Mouse (Mus musculus) mature B cell (primary cell): ENCODE results near the gene Med4.

Experiments used
- in situ Hi-C: fragments of 300-500 bp; cut with MboI; formaldehyde crosslinking; loops from 2 replicates; pipeline ENCODE4 v1.14.3; 2019

Gene Med4

DNA sequence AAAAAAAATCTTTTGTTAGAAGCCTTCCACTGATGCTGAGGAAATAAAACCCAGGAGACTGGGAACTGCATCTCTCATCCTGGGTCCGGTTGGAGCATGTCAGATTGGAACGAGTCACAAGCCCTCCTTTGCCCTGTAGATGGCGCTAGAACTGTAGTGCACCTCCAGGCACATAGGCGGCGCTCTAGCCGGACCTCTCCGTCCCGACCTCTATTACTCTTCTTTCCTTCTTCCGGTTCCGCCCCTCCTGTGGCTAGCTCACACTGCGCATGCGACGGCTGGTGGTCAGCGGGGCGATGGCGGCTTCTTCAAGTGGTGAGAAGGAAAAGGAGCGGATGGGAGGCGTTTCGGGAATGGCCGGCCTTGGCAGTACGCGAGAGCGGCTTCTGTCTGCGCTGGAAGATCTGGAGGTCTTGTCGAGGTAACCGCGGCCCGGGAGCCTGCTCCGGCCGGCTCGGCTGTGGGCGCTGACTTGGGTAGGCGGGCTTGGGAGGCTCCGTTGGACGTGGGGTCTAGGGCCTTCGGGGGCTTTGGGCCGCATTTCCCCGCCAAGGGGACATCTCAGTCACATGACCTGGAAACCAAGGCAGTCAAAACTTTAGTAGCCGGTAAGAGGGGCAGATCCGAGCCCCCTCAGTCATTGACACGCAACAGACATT is at the start of gene Med4:
Gene Med4 (plus strand): TSS at position 261 of the 659 bp plus-strand sequence.
- in situ Hi-C loops: no loop called here

DNA sequence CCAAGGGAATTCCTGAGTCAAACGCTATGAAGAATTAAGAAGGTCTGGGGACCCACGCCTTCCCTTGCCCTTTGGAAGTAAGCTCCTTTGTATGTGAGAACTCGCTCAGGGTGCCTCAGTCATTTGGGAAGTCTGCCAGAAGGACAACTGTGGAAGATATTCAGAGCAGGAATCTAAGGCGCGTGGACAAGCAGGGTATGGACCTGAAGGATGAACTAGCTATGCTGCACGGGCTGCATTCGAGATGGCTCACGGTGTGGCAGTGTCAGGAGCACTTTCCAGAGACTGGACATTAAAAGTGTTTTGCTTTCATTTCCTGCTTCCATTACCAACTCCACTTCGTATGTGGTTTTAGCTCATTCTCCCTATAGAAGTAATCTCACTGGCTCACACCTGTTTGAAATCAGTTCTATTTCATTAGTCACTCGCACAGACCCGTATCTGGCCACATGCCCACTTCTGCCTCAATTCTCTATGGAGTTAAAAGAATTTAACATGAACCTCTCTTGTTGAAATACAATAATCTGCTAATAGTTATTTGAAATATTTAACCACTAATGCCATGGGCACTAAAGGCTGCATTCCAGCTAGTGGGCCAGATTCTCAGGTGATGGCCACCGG is 49.2 kb upstream of the Med4 start:
- in situ Hi-C loops: no loop called here

DNA sequence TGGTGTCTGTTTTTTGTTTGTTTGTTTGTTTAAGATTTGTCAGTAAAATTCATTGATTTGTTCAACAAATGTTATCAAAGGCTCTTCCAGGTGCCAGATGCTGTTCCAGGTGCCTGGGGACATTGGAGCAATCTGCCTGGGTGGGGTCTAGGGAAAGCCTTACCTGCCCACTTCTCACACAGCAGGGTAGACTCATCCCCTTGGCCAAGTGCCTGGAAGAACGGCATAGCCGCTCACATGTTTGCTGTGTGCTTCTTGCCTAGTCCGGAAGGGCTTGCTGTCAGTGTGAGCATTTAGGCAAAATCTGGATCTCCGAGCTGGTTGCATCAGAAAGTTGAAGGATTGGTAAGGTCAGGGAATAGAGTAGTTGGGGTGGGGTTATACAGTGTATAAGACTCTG is 47.6 kb upstream of the Med4 start:
- in situ Hi-C loops: no loop called here

DNA sequence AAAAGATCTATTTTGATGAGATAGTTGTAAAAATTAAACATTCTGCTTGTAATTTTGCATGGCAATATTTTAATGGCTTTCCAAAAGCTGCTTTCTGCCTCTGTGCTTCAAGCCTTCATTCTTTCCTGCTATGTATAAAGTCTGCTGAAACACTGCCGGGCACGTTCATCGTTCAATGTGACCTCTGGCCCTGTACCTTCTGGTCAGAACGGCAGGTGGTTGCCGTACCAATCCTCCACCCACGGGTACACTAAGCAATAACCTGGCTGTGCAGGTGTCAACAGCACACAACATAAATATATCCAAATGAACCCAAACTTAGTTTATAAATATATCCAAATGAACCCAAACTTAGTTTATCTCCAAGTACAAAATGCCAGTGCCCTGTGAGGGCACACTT is 42.1 kb upstream of the Med4 start:
- in situ Hi-C loops: no loop called here

DNA sequence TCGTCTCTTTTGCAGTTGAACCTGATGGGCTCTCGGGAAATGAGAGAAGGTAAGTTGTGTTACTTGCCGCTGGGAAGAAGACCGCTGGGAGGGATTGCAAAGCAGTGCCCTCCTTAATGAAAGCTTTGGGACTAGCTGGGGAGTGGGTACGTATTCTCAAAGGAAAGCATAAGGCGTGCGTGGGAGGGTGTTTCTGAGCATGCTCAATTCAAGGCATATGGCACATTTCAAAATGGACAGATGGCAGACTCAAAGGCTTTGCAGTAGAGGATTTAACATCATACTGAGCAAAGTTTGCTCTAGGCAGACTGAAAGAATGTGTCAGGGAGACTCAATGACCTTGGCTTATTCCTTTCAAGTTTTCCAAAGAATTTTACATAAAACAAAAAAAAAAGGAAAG is 40.3 kb upstream of the Med4 start:
- in situ Hi-C loops: no loop called here

DNA sequence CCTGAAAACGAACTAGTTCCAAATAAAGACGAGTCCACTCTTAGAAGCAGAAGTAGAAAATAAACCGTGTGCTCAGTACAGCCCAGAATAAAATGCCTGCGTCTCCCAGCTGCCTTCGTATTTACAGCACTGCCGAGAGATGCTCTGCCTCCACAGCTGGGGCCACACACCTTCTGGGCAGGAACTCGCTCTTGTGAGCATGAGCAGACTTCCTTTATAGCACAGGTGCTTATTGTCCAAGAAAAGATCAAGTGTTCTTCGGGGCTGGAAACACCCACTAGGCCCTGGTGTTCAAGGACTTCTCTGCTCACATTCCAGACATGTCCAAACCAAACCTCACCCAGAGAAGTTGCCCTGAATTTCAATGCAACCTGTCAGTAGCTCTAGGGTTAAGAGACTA is 39.2 kb upstream of the Med4 start:
- in situ Hi-C loops: no loop called here

DNA sequence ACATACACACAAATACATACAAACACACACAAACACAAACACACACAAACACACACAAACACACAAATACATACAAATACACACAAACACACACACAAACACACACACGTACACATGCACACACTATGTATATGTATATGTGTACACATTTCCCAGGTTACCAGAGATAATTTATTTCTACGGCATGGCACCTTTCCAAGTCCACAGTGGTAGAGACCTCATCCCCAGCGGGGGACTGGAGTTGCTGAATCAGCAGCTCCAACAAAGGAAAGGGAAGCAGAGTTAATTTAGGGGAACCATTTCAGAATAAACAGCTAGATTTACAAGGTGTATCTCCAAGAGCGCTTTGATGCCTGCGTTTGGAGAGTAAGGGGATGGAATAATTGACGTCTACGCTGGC is 37.6 kb upstream of the Med4 start:
- in situ Hi-C loops: no loop called here

DNA sequence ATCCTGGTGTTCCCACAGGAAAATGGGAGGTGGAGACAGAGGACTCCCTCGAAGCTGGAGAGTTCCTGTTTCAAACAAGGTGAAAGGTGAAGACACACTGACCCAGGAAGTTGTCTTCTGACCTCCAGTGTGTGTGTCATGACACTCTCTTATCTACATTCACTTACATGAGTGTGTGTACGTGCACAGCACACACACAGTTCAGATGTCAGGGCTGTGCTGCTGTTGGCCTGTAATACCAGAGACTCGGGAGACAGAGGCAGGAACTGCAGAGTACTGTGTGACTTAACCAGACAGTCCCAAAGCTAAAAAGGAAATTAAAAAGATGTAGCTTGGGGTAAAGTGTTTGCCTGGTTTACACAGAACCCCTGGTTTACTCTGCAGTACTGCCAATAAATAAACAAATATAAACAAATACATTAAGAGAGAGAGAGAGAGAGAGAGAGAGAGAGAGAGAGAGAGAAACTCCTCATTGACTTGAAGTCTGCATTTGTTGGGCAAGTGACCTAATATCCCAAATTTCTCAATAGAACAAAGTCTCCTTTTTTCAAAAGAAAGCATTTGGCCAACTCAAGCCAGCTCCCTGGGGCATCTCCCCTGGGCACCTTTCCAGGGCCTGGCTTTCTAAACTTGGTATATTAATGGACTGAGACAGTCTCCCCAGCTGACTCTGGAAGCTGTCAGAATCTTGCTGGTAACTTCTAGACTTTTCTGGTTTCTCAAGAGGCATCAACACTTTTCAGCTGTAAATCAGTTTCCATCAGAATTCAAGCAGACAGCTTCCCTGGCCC is 36.0 kb upstream of the Med4 start:
- in situ Hi-C loops: no loop called here

DNA sequence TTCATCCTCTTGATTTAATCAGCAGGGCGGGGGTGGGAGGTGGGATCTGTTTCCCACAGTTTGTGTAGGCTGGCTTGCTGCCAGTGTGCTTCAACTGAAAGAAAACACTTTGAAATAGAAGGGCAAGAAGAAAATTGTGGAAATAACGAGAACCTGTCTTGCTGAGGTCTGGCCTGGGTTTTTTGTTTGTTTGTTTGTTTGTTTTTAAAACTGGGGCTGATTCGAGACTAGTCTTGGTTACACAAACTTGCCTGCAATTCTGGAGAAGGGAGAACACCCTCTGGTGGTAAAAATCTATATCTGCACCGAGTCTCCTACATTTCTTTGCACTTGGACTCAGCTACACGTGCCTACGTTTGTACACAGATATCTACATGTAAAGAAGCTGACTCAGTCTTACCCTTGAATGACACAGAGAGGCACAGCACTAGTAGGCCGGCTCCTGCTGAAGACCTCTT is 35.2 kb upstream of the Med4 start:
- in situ Hi-C loops: no loop called here

DNA sequence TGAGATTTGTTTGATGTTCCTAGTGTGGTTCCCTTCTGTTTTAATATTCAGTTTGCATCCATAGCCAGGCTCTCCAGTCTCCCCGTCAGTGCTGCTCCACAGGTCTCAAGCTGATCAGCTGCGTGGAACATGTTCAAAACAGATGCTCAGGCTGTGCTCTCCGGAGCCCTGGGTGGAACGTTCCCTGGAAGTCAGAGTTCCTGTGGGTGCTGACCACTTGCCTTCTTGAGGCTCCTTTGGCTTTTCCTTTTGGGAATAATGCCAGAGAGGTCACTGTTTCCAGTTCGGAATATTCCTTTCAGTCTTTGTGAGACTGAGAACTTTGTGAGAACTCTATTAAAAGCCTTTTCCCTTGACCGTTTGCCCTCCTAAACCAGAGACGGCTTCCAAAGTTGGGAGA is 34.3 kb upstream of the Med4 start:
- in situ Hi-C loops: no loop called here

DNA sequence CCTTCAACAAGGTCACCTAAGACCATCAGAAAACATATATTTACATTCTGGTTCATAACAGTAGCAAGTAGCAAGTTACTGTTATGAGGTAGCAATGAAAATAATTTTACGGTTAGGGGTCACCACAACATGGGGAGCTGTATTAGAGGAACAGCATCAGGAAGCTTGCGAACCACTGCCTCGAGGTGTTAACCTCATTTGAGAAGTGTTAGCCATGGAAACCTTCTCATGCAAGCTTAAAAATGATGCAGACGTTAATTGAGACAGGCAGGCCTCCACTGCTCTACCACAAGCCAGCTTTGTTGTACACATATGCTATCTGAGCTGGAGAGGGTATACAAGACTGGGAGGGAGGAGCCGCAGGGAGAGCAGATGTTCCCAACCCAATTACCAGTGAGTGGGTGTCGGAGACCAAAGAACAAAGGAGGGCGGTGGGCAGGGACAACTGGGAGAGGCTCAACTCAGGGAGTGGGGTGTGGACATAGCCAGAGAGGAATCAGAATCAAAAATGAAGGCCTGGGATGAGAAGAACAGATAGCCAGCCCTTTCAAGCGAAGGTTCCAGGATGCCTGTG is 33.4 kb upstream of the Med4 start:
- in situ Hi-C loops: no loop called here

DNA sequence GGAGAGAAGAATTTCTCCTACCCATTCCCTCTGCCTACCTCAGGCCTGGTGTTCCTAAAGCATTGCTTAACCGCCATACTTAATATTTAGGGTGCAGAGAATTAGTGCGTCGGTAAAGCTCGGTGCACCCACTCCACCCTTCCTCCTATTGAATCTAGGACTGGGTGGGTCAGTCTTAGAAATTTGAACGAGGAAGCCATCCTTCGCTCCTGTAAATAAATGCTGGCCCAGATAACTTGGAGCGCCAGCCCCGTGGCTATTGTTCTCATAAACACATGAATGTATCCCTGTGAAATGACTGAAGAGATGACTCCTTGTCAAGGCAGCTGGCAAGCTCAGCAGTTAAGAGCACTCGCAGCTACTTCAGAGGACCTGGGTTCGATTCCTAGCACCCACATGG is 32.7 kb upstream of the Med4 start:
- in situ Hi-C loops: no loop called here

DNA sequence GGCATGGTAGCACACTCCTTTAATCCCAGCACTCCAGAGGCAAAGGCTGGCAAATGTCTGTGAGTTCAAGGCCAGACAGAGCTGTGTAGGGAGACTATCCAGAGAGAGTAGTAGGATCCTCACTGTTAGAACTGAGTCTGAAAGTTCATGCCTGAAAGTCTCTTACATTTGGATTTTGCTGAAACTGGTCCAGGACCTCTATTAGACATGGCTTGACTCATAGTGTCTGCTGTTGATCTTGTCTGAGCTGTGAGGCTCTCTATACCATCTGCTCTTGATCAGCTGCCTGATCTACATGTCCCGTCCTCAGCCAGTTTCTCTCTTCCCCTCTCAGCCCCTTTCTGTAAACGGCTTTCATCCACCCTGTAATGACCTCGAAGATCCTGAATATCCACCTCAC is 31.5 kb upstream of the Med4 start:
- in situ Hi-C loops: no loop called here

DNA sequence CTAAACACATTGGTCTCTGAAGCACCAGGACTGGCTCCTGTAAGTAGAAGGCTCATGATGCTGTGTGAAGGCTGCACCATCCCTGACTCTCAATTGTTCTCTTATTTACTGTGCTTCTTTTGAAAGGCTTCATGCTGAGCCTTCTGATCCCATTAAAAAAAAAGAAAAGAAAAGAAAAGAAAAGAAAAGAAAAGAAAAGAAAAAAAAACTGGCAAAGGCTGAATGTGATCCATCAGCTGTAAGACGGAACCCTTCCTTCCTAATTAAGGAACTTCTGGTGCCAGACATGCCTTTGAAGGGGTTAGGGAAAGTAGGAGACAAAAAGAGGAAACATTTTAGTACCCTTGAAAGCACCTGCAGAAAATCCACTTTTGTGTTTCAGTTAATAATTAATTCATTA is 30.1 kb upstream of the Med4 start:
- in situ Hi-C loops: no loop called here

DNA sequence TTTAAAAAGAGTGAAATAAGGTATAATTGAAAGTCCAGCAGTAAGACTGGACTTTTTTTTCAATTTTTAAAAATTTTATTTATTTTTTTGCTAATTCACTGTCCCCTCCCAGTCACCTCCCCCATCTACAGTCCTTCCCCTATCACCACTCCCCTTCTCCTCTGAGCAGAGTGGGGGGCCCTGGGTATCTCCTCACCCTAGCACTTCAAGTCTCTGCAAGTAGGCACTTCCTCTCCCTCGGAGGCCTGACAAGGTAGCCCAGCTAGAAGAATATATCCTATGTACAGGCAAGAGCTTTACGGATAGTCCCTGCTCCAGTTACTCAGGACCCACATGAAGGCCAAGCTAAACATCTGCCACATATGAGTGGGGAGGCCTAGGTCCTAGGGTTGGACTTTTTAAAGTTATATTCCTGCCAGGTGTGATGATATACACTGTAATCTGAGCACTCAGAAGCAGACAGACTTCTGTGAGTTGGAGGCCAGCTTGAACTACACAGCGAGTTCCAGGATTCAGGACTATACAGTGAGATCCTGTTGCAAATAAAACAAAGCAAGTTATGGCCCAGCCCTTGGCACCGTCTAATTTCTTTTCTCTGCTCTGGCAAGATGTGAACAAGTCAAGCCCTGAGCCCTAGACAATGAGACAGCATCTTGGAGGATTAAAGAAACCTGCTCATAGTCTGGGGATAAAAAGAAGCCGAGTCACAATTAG is 26.2 kb upstream of the Med4 start:
- in situ Hi-C loops: no loop called here

DNA sequence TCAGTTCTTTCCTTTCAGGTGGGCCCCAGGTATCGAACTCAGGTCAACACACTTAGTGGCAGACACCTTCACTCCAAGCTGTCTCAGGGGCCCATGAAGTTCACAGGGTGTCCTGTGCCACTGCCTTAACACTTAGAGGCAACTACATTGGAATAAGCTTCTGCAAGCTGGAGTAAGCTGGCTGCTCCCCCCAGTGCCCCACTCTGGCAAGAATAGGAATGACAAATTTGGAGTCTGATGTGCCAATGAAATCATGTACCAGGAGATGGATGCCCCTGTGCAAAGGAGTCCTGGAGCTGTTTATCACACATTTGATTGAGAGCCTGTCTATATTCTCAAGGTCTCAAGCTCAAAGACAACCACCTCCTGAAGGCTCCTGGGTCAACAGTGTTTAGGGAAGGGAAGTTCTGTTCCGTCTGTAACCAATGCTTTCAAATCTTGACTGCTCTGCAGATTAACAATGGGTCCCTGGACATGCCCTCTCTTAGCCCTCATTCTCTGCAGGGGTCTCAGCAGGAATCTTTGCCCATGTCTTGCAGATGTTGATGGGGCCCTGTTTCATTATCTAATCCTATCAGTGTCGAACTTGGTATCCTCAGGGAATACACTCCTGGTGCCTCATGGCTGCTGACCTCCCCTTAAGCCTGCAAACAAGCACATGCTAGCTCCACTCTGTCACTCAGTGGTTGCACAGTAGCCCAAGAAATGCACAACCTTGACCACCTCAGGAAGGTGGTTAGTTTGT is 25.3 kb upstream of the Med4 start:
- in situ Hi-C loops: no loop called here

DNA sequence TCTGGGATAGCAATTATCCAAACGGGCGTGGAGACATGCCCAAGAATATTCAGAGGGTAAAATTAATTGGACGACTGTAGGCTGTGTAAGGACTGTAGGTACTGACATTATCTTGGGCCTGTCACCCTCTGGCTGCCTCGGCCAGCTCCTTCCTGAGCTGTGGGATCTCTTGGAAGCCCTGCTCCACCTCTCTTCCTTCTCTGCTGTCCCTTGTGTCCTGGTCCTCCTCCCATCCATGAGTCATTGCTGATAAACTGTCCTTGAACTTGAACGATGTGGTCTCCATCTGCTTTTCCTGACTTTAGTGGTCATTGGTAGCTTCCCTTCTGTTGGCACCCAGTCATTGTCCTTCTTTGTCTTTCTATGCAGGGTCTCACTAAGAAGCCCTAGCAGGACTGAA is 23.2 kb upstream of the Med4 start:
- in situ Hi-C loops: no loop called here

DNA sequence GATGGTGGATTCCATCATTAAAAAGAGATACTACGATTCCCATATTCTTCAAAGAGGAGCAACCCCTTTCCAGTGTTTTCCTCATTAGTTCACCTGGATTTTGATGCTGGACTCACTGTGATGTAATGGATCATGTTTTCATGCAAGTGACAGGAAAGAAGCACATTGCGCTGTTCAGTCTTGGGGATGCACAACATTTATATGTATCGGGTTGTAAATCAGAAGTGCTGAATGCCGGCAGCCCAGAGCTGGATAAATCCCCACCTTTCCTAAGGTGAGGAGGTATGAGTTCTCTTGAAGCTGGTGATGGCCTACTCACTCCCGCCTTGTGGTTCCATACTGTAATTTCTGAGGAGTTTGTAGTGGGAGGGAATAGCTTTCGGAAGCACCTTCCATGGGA is 16.5 kb upstream of the Med4 start:
- in situ Hi-C loops: no loop called here

DNA sequence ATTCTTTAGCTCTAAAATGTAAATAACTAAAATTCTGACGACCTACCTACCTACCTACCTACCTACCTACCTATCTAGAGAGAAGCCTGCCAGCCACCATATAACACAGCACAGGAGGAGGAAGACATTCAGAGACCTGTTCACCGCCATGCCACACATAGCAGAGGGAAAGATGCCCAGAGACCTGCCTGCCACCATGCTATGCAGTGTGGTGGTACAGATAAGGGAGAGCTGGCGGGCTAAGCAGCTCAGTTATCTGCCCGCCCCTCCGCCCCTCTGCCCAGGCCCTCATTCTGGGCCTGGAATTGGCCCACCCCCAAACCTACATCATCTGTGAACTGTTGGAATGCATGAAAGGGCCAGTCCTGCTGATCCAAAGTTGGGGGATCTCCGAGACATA is 15.7 kb upstream of the Med4 start:
- in situ Hi-C loops: no loop called here

DNA sequence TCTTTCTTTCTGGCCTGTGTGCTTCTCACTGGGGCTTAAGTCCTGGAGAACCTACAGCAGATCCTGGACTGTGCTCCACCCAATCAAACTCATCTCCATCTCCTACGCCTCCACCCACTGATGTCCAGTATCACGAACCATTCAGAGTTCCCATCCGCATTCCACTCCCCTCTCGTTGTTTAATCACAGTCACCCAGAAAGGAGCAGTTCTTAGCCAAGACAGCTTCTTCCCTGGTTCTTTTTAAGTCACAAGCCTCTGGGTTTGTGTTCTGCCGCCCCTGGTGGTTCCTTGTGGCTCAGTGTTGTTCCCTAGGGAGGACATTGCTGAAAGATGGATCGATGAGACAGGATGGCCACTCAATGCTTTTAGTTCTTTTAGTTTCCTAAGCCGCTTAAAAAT is 14.1 kb upstream of the Med4 start:
- in situ Hi-C loops: no loop called here

DNA sequence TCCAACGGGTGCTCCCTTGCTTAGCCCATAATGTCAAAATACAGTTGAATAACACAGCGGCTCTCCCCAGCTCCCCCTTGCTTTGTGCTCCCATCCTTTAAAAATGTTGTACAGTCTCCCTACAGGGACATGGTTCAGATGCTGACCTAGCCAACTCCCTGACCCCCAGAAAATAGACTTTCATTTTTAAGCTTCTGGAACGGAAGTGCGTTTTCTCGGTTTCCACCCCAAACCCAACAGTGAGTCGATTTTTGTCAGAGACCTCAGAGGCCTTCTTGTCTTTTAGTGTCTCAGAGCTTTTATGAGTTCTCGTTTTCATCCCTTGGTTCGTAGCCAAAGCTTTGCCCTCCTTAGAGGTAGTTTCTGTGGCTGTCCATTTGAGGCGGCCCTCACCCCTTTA is 8.5 kb upstream of the Med4 start:
- in situ Hi-C loops: no loop called here

DNA sequence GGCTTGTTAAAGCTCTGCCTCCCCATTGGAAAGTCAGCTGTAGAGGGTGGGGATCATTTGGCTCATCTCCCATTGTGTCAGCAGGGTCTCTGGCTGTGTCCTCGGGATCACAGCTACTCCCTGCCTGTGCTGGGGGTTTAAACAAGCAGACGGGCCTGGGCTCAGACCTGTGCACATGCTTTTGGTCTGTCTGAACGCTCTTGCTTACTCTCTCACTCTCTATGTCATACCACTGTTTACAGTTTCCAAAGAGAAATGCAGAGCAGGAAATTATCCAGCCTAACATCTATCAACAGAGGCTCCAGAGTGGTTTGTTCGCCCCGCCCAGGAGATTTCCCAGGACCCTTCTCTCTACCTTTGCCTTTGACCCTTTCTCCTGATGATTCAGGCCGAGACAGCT is 8.1 kb upstream of the Med4 start:
- in situ Hi-C loops: no loop called here
